Mouse (Mus musculus) common myeloid progenitor, adult 5-6 weeks (primary cell): Measurements from ENCODE around the gene Ppp1r21. TPM values are rescaled to one million over a fixed set of nuclear protein-coding genes. Genes with fewer than 3 reads are reported as not detected.
A peak's percentile ranks its signal among the peaks of the same experiment; 100 is the strongest.

Experiments used
- ATAC-seq: replicated peaks from 2 replicates; pipeline ENCODE4 v1.8.0; 2016; ENCODE audit warnings: low read depth, mild to moderate bottlenecking, moderate TSS enrichment, inconsistent platforms; ENCODE audit not compliant: poor library complexity, severe bottlenecking
- total RNA-seq: library from RNA; stranded (forward); fragments of 200-1000, 187-1606 nt; gene quantifications from 2 replicates; pipeline ENCODE4 v1.2.3, GENCODE M21; 2017

The Ppp1r21 gene
- total RNA-seq, 1 experiment from 2014 or later, result 40.4 TPM

DNA sequence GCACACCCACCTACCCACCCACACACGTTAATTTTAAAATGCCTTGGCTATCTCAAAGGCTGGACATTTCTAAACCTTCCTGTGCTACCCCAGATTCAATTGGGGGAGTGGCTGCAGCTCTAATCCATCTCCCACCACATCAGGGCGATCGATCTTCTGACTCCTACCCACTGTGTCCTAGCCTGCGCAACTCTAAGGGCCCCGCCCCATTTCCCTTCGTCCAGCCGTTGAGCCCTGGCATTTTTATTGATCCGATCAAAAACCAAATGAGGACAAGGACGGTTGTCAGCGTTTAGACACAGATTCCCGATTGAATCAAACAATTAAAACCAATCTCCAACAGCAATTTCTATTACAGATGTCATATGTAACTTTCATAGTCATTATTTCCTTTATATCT, 74.0 kb downstream of the Ppp1r21 start:
- ATAC-seq, result no peak

DNA sequence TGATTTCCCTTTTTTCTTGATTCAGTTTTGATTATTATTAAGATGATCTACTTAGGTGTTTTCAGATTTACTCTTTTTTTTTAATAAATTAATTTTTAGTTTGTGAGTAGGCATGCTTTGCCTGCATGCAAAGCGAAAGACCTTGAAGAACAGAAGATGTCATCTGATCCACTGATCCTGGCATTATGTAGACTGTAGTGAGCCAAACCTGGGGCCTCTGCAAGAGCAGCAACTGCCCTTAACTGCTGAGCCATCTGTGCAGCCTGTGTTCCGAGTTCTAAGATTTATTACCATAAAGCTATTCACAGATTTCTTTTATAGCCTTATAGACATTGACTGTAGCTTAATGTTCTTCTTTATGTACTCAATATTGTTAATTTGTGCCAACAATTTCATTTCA, 76.1 kb downstream of the Ppp1r21 start:
- ATAC-seq, result no peak

DNA sequence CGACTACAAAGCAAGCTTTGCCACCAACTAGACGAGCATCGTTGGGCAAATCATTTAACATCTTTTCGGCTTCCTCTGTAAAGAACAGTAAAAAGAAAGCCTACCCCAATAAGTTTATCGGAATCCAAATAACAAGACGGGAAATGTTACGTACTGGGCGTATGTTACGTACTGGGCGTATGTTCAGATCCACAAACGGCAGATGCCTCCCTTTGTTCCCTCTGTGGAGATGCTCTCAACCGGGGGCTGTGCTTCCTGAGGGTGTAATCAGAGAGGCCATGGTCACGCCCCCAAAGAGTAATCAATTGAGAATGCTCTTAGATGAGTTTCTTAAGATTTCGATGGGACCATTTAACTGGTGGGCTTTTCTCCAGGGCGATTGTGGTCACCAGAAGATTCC, 79.4 kb downstream of the Ppp1r21 start:
- ATAC-seq, result no peak

DNA sequence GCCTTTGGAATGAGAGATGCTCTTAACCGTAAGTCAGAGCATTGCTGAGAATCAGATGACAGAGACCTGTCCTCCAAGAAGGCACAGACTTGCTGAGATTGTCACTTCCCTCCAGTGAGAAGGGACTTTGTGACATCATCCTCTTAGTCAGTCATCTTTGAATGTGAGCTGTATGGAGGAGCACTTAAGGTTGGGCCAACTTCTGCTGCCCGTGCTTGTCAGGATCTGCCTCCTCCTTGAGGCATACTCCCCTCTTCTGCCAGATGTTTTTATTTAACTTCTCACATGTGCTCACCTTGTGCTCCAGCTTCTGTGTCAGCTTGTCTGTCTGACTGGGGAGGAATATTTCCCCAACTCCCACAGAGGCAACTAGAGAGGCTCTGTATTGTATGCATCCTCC, 81.1 kb downstream of the Ppp1r21 start:
- ATAC-seq, result no peak

DNA sequence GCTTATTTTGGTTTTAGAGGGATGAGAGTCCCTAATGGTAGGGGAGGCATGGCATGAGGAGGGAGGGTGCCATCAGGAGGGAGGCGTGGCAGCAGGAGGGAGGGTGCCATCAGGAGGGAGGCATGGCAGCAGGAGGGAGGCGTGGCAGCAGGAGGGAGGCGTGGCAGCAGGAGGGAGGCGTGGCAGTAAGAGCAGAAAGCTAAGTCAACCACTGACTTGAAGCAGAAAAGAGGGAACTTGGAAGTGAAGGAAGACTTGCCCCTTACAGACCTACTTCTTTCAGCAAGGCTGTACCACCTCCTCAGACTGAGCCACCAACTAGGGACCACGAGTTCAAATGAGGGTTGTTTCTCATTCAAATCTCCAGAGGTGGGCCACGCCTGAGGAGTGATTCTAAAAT, 83.3 kb downstream of the Ppp1r21 start:
- peak; percentile 89 for ATAC-seq

DNA sequence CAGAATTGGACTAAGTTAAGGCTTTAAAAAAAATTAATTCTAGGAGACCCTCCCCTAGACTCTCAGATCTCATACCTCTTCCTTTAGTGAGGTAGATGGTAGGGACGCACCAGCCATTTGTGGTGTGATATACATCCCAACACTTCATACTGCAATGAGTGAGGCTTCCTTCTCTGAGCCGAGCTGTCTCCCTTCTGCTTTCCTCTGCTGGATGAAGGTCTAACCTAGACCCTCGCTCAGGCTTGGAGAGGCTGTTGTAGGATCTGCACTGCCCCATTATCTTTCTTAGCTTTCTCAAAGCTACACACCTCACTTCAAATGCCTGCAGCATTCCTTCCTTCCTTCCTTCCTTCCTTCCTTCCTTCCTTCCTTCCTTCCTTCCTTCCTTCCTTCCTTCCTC, 83.8 kb downstream of the Ppp1r21 start:
- no peak for ATAC-seq

DNA sequence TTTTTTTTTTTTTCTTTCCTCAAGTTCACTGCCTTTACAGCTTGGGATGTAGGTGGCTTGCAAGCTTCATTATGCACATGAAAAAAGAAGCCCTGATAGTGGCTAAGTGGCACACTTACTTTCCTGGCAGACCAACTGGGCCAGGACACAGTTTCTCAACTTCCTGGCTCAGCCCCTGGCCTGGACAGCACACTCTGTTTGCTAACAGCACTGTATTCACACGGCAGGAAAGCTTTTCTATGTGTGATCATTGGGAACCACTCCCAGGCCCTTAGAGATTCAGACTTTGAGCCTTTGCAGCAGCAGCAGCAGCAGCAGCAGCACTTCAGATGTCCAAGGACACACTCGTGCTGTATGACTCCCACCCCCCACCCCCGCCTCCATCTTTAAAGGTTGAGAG, 84.3 kb downstream of the Ppp1r21 start:
- ATAC-seq, result no peak

DNA sequence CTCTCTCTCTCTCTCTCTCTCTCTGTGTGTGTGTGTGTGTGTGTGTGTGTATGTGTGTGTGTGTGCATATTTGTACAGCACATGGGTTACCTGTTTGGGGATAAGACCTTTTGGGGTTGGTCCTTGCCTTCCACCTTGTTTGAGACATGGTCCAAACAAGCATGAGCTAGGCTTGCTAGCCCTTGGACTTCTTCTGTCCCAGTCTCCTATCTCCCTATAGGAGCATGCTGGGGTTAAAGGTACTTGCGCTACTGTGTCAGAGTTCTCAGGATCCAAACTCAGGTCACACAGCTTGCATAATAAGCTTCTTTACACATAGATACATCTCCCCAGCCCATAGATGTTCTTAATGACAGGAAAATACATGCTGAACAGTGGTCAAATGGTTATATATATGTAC, 84.8 kb downstream of the Ppp1r21 start:
- ATAC-seq, result no peak

DNA sequence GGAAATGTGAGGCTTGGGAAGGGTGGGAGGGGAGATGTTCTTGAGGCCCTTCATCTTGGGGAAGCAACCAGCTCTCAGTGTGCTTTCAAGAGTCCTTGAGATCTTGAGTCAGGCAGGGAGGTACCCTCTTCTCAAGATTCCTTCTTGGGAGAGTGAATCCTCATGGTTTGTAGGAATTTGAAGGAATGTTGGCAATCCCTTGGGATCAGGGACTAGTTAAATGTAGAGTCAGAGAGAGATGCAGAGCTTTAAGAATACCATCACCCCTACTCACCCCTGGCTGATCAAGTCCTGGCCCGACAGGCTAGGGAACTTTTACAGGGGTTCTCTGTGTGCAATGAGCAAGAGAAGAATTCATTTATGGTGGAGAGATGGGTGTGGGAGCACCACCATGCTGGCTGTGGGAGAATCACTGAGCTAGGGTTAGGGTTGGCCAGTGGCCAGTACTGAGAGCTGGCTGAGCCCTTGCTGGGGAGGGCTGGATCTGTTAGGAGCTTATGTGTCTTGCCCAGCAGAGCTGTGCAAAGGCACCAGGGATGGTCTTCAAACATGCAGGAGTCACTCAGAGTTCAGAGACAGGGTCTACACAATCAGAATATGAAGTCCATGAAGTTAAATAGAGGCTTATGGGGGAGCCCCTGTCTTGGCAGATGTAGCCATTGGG, 85.7 kb downstream of the Ppp1r21 start:
- no peak for ATAC-seq

DNA sequence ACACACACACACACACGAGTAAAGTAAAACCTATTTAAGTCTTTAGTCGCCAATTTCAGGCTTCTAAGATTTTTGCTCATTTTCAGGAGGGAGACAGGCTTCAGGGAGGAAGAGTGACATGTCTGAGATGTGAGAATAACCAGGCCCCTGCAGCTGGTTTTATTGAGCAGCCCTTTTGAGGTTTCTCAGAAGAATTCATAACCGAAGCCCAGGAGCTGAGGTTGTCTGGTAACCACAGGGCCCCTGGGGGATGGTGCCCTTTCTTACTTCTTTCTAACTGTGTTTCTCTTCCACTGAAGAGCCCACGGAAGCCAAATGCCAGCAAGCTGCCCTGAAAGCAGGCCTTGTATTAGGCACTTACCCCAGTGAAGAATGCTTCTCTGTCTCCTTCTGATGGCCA, 91.0 kb downstream of the Ppp1r21 start:
- no peak for ATAC-seq

DNA sequence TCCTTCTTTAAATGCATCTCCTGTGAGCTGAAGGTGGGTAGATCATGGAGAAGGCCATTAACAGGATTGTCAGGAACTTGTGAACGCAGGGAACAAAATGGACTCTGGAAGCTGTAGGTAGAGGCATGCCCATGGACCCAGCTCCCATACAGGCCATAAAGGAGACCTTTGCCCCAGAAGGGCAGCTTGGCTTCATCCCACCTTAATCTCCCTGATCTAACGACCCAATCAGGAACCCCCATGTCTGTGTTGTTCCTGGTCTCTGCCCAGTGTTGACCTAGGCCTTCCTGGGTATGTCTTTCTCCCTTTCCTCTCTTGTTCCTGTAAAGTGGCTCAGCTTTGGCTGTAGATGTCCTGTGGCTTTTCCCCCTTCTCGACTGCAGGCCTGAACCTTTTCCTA, 91.5 kb downstream of the Ppp1r21 start:
- no peak for ATAC-seq

DNA sequence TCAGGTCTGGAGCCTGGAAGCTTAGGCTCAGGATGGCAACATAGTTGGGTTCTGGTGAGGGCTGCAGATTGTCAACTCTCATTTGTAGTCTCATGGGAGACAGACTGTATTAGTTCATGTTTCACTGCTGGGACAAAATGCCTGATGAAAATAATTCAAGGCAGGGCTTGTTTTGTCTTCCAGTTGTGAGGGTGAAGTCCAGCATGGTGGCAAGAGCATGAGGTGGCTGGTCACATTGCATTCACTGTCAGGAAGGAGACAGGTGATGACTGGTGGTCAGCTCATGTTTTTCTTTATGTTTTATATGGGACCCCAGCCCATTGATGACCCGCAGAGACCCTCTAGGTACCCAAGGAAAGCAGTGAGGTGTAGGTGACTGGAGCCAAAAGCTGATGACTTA, 92.8 kb downstream of the Ppp1r21 start:
- ATAC-seq, result no peak

DNA sequence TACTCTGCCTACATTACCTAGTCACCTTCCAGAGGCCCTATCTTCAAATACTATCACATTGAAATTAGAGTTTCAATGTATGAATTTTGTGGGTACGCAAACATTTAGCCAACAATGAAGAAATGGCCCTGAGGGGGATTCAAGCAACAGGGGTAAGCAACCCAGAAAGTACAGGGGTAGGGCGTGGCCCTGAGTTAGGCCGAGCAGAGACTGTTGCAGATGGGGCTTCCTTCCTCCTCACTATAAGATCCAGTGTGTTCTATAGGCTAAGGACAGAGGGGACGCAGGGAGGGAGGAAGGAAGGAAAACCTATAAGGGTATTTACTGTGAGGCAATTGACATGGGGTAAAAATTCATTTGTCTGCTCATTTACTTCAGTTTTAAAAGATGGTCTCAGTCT, 94.5 kb downstream of the Ppp1r21 start:
- ATAC-seq, result no peak

DNA sequence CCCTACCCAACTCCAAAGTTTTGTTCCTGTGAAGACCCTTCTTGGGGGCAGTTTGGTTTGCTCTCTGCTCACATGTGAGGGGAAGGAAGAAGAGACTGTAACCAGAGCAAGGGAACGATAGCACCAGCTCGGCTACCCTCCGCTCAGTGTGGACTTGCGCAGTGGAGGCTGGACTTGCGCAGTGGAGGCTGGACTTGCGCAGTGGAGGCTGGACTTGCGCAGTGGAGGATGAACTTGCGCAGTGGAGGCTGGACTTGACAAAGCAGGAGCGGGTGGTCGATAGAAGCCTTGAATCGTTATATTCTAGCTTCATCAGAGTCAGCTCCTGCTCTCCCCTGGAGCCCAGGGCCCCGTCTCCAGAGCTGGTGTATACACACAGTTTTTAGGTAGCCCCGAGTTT, 95.4 kb downstream of the Ppp1r21 start:
- no peak for ATAC-seq

DNA sequence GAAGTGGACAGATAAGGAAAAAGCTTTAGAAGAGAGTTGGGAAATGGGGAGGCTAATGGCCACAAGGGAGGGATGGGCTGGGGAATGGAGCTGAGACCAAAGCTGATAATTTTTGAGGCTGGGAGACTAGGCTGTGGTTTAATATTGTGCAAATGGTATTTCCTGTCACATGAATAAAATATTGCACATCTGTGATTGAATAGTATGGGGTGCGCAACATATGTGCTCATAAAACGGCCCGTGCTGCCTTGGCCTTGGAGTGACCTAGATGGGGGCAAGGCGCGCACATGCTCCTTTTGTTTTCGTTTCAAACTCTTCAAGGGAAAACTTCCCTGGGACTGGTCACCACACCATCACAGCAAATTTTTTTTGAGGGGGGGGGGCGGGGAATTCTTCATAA, 96.0 kb downstream of the Ppp1r21 start:
- no peak for ATAC-seq

DNA sequence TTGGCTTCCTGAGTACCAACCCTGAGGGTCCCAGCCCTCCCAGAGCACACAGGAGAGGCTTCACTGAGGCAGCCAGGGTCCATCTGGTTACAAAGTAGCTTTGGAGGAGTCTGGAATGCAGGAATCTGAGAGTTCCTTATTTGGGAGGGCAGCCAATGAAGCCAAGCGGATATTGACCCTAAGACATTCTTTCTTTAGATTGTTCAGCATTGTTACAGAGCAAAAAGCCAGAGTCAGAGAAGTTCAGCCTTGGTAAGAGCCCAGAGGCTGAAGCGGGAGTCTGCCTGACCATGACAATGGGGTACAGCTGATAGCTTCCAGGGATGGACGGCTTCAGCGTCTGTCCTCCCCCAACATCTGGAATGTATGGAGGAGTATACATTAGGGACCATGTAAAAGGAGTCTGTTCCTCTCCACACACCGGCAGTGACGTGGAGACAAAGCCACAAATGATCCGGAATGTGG, 96.5 kb downstream of the Ppp1r21 start:
- ATAC-seq, result no peak

DNA sequence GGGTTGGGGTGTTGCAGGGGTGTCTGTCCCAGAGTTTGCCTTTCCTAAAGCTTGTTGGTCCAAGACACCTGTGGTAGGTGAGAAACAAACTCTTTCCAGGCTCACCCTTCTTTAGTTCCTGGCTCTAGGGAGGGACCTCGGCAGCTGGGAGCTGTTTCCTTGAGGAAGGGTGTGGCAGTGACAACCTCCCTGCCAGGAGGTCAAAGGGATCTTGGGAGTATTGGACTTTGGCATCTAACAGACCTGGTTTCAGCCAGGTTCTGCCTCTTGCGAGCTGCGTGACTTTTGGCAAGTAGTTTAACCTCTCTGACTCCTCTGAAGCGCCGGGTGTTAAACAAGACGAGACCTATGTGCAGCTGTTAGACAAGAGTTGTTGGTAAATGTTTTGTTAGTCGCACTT, 97.2 kb downstream of the Ppp1r21 start:
- ATAC-seq, result no peak

DNA sequence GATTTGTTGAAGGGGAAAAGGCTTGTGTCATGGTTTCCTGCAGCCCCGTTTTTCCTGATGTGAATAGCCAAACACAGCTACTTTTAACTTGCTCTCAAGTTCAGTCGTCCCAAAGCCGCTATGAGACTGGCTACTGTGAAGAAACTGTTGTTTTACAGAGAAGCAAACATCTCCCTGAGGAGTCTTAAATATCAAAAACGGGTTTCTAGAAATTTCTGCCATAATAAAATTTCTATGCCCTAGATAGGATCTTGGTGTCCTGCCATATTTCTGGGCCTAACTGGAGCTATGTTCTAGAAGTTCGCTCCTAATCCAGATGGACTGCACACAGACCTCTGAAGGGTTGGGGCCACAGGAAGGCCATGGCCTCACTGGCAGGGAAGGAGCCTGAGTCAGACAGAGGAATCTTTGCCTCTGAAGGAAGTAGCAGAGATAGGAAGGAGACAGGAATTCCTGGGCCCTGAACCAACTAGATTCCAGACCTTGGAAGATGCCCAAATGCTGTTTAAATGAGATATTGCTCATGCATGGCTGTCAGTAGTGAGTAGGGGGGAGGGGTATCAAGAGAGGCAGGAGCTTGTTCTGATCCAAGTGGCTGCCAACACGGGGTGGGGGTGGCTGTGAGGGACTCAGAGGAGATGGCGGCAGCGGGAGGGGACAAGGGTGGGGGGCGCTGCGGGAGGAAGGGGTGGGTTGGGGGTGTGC, 98.9 kb downstream of the Ppp1r21 start:
- ATAC-seq, result no peak

DNA sequence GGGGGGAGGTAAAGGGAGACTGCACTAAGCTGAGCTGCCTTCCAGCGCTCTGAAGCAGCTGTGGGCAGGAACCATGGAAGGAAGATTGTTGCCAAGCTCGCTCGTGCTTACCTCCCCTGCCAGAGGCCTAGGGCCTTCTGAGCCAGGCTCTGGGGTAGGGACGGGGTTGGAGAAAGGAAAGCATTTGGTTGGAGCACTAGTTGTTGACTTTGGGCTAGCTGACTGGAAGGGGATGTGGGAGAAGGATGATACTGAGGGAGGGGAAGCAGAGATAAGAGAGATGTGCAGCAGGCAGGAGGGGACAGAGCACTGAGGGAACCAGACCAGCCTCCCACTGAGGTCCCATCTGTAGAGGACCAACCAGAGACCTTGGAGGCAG, 99.5 kb downstream of the Ppp1r21 start:
- ATAC-seq, result no peak

DNA sequence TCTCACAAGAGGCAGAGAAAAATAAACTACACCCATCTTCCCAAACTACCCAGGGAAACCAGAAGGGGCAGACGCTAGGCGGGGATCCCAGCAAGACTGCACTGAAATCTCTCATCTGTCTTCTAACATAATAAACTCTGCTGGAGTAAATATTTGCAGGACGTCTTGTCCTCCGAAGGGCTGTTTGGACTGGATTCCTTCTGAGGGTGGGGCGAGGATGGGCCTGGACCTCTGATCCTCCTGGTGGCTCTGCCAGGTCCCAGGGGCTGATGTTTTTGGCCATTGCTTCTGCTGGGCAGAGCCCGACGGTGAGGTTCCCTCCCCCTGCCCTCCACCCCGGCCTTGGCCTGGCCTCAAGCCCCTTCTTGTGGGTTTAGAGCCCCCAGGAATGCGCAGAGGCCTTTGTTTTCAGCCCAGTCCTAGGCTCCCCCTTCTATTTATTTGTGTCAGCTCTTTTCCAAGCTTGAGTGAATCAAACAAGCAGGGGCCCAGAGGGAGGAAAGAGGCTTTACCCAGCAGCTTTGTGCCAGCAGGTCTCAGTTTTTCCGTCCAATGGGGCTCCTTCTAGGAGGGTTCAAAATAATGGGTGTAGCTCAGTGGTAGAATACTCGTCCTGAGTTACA, 100.1 kb downstream of the Ppp1r21 start:
- ATAC-seq, result no peak

DNA sequence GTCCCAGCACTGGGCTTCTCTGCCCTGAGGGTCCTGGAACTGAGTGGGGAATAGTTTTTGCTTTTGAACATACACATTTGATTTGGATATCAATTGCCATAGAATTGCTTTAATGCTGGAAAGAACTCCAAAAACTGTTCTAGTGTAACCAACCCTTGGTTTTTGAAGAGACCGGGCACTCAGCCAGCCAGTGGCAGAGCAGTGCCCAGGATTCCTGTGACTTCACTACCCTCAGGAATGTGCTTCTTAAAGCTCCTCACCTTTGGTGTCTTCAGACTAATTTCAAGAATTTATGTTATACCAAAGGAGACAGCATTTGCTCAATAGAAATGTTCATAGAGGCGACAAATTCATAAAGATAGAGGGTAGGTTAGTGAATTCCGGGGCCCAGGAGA, 100.6 kb downstream of the Ppp1r21 start:
- no peak for ATAC-seq

DNA sequence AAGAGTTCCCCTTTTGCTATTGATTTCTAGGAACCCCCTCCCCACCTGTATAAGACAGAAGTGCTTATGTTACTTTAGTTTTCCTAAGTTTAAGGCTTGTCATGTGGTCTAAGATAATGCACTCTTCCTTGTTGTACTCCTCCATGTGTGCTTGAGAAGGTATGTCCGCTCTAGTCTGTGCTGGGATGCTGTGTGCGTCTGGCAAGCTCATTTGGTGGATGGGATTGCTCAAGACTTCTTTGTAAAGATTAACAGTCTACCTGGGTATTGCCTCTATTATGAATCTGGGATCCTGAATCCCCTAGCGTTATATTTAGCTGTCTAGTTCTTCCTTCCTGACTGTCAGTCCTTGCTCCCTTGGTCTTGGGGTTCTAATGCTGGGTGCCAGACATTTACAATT, 102.7 kb downstream of the Ppp1r21 start:
- ATAC-seq, result no peak
